Mouse (Mus musculus) MEL (cell line): ENCODE results near the gene 1110017D15Rik.

ENCODE experiments used
- CHD1 ChIP-seq: IDR thresholded peaks from 2 replicates; pipeline ENCODE4 v1.6.1; 2012; ENCODE audit warnings: low read depth, mild to moderate bottlenecking, inconsistent platforms, low read length, improper control_type of control experiment
- CHD2 ChIP-seq: IDR thresholded peaks from 2 replicates; pipeline ENCODE4 v1.6.1; 2011; ENCODE audit warnings: low read length, improper control_type of control experiment
- CTCF ChIP-seq, 3 experiments: IDR thresholded peaks in 2 of 3; conservative IDR thresholded peaks in 1 of 3; 2 replicates each; pipeline ENCODE4 v1.5.1; 2011 to 2012; ENCODE audit warnings: low read length in 3 of 3, low read depth in 2 of 3, mild to moderate bottlenecking in 2 of 3, improper control_type of control experiment in 1 of 3, inconsistent platforms in 1 of 3, mixed read lengths in 1 of 3, moderate library complexity in 1 of 3; ENCODE audit not compliant: control insufficient read depth in 1 of 3, insufficient read depth in 1 of 3, poor library complexity in 1 of 3, severe bottlenecking in 1 of 3
- HCFC1 ChIP-seq: IDR thresholded peaks from 2 replicates; pipeline ENCODE4 v1.6.1; 2012; ENCODE audit warnings: low read depth, mild to moderate bottlenecking, inconsistent platforms, low read length, improper control_type of control experiment, moderate library complexity
- MAX ChIP-seq: IDR thresholded peaks from 2 replicates; pipeline ENCODE4 v1.6.1; 2011; ENCODE audit warnings: low read length, improper control_type of control experiment
- MXI1 ChIP-seq: IDR thresholded peaks from 2 replicates; pipeline ENCODE4 v1.6.1; 2011; ENCODE audit warnings: mild to moderate bottlenecking, low read depth, low read length, improper control_type of control experiment
- POLR2A ChIP-seq, 2 experiments: IDR thresholded peaks; 2 replicates each; pipeline ENCODE4 v1.6.1; 2011 to 2012; ENCODE audit warnings: low read length in 2 of 2, mild to moderate bottlenecking in 2 of 2, control low read depth in 1 of 2, improper control_type of control experiment in 1 of 2, low read depth in 1 of 2, moderate library complexity in 1 of 2; ENCODE audit not compliant: control insufficient read depth in 1 of 2, insufficient read depth in 1 of 2, poor library complexity in 1 of 2
- POLR2AphosphoS2 ChIP-seq: IDR thresholded peaks from 2 replicates; pipeline ENCODE4 v1.6.1; 2011; ENCODE audit warnings: low read length, improper control_type of control experiment
- TAL1 ChIP-seq: IDR thresholded peaks from 2 replicates; pipeline ENCODE4 v1.6.1; 2012; ENCODE audit warnings: mild to moderate bottlenecking, inconsistent platforms, low read length, moderate library complexity, mixed read lengths
- USF1 ChIP-seq: IDR thresholded peaks from 2 replicates; pipeline ENCODE4 v1.6.1; 2014; ENCODE audit warnings: low read depth, mild to moderate bottlenecking, inconsistent platforms, low read length, improper control_type of control experiment, moderate library complexity
- ZKSCAN1 ChIP-seq: IDR thresholded peaks from 2 replicates; pipeline ENCODE4 v1.6.1; 2012; ENCODE audit warnings: low read depth, mild to moderate bottlenecking, inconsistent platforms, low read length, improper control_type of control experiment, moderate library complexity

DNA sequence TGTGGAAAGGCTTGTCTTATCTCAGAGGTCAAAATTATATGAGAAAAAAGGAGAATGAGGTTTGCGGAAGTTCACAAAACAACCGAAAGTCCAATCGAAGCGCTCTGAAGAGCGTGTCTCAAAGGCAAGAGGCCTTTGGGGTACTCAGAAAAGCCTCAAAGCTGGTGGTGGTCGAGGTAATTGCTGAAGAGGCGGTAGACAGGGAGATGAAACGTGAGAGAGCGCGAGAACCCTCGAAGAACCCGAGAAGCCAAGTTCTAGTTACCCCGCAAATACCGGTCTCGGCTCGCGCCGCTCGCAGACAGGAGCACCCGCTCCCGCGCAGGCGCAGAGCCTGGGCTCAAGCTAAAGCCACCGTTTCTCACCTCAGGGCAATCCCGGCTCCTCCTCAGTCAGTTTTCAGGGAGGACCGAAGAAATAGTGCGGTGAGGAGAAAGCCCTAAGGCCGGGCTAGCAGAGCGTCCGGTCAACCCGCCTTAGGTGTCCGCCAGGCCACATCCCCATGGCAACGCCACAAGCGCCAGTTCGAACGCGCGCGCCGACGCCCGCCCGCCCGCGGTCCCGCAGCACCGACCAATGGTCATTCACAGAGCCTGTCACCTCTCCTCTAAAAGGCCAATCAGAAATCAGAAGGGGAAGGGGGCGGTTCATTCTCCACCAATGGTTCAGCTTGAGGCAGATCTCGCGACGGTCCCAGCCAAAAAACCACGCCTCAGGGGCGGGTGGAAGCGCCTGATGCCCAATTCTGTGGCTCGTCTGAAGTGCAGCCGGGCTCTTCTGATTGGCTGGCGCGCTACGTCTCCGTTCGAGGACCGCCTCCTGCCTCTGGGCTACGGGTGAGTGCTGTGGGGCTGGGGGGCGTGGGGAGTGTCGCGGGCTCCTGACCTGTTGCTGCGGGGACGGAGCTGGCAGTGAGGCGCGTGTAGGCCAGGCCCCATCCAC lies 52.5 kb downstream of the 1110017D15Rik start, which contains the start of the genes Kif24 and Nudt2:
- TF ChIP-seq TAL1 (no peak), POLR2A (IDR thresholded peaks at IDR 0.05; ENCODE audit: control insufficient read depth in 1 of 2, insufficient read depth in 1 of 2, low read depth in 1 of 2, low read length in 2 of 2, poor library complexity in 1 of 2) (peak; percentile 67 to 83), HCFC1 (peak; percentile 78), MXI1 (peak; percentile 89), POLR2AphosphoS2 (peak; percentile 65; the same call in 1 of the 2 replicates), ZKSCAN1 (no peak), CTCF (IDR thresholded peaks at IDR 0.05 in 2 of 3, conservative IDR thresholded peaks at IDR 0.05 in 1 of 3; ENCODE audit: control insufficient read depth in 1 of 3, insufficient read depth in 1 of 3, low read depth in 2 of 3, low read length in 3 of 3, poor library complexity in 1 of 3, severe bottlenecking in 1 of 3) (no peak), USF1 (no peak), MAX (peak; percentile 46; the same call in 1 of the 2 replicates), CHD2 (peak; percentile 96), CHD1 (no peak)
